Mouse (Mus musculus) frontal cortex, adult 2 months (tissue): ENCODE measurements around the gene Prkca. TPM values are rescaled to one million over a fixed set of nuclear protein-coding genes. Genes with fewer than 3 reads are reported as not detected.
A peak's percentile ranks its signal among the peaks of the same experiment; 100 is the strongest.

Experiments used
- DNase-seq, 2 experiments: peaks; one replicate each; pipeline ENCODE4 v3.0.0; 2022; ENCODE audit warnings: low spot score in 1 of 2; ENCODE audit errors: extremely low spot score in 1 of 2
- polyA plus RNA-seq: library from polyadenylated mRNA; depleted of rRNA; stranded (reverse); fragments of >200 nt; gene quantifications from 2 replicates; pipeline ENCODE4 v1.2.3, GENCODE M21; 2012

The Prkca gene
- polyA plus RNA-seq, 1 experiment: 80.3 TPM

GRCm38 (mm10) chr11:108240924-108241498 is 102.7 kb downstream of the Prkca start:
- DNase-seq: no peak

- no peak for DNase-seq
These were observed 104.6 kb downstream of the Prkca start for GRCm38 (mm10) chr11:108239173-108239572.

- DNase-seq: no peak
These were observed 106.8 kb downstream of the Prkca start for GRCm38 (mm10) chr11:108236754-108237428.

- no peak for DNase-seq
These were observed 107.5 kb downstream of the Prkca start for GRCm38 (mm10) chr11:108236195-108236594.

- DNase-seq: no peak
These were observed 108.5 kb downstream of the Prkca start for GRCm38 (mm10) chr11:108235081-108235703.

- DNase-seq: no peak
These were observed 110.7 kb downstream of the Prkca start for GRCm38 (mm10) chr11:108233015-108233414.

- DNase-seq: no peak
These were observed 113.6 kb downstream of the Prkca start for GRCm38 (mm10) chr11:108230101-108230500.

GRCm38 (mm10) chr11:108229176-108229946 is 114.4 kb downstream of the Prkca start:
- DNase-seq: no peak

GRCm38 (mm10) chr11:108228497-108228896 is 115.2 kb downstream of the Prkca start:
- DNase-seq: no peak

- no peak for DNase-seq
These were observed 117.5 kb downstream of the Prkca start for GRCm38 (mm10) chr11:108226248-108226647.

- DNase-seq: no peak
These were observed 119.3 kb downstream of the Prkca start for GRCm38 (mm10) chr11:108224233-108224973.

- no peak for DNase-seq
These were observed 120.0 kb downstream of the Prkca start for GRCm38 (mm10) chr11:108223613-108224232.

- DNase-seq: peak; percentile 36 to 53
These were observed 120.6 kb downstream of the Prkca start for GRCm38 (mm10) chr11:108223154-108223553.

- DNase-seq: no peak
These were observed 121.1 kb downstream of the Prkca start for GRCm38 (mm10) chr11:108222616-108223015.

- DNase-seq: no peak
These were observed 121.7 kb downstream of the Prkca start for GRCm38 (mm10) chr11:108222026-108222425.

- peak; percentile 76 to 78 for DNase-seq
These were observed 122.4 kb downstream of the Prkca start for GRCm38 (mm10) chr11:108221124-108221835.

GRCm38 (mm10) chr11:108220605-108221004 is 123.1 kb downstream of the Prkca start:
- no peak for DNase-seq

- DNase-seq: no peak
These were observed 126.7 kb downstream of the Prkca start for GRCm38 (mm10) chr11:108217043-108217442.

GRCm38 (mm10) chr11:108216064-108216463 is 127.7 kb downstream of the Prkca start:
- DNase-seq: no peak
